Mouse (Mus musculus) embryo, embryonic 10 days (tissue): ENCODE results near the gene Tas2r143.

Experiments used
- DNase-seq: peaks from one replicate; pipeline ENCODE4 v3.0.0-alpha.2; 2015; ENCODE audit warnings: low spot score

Gene Tas2r143

DNA sequence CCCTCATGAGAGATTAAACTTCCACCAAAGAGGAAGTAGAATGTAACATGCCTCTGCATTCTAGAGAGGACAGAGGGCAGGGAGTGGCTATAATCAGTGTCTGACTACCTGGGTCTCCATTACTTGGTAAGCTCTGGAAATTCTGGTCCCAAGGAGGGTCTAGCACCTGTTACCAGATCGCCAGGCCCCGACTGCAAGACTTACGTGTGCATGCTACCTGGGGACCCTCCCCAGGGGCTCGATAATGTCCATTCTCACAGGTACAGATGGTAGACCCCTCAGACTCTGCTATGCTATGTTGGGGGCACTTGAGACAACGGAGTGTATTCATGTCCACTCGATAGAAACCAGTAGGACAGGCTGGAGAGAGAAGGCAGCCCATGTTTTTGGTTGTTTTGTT is 34.8 kb upstream of the Tas2r143 start:
- no peak for DNase-seq

DNA sequence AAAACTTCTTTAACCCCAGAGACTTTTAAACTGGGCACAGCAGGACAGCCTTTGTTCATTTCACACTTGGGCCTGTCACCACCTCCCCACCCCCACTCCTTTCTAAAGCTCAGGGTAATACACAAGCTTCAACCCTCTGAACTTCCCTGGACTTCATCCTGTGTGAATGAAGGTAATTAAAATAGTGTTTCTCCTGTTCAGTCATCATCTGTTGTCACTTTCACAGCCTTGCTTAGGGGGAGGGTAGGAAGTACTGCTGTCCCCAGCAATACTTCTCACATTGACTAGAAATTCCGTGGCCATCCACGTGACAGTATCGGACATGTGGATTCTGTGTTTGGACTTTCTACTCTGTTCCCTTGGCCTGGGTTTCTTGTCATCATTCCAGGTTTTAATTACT is 30.2 kb upstream of the Tas2r143 start:
- peak; percentile 54 for DNase-seq

DNA sequence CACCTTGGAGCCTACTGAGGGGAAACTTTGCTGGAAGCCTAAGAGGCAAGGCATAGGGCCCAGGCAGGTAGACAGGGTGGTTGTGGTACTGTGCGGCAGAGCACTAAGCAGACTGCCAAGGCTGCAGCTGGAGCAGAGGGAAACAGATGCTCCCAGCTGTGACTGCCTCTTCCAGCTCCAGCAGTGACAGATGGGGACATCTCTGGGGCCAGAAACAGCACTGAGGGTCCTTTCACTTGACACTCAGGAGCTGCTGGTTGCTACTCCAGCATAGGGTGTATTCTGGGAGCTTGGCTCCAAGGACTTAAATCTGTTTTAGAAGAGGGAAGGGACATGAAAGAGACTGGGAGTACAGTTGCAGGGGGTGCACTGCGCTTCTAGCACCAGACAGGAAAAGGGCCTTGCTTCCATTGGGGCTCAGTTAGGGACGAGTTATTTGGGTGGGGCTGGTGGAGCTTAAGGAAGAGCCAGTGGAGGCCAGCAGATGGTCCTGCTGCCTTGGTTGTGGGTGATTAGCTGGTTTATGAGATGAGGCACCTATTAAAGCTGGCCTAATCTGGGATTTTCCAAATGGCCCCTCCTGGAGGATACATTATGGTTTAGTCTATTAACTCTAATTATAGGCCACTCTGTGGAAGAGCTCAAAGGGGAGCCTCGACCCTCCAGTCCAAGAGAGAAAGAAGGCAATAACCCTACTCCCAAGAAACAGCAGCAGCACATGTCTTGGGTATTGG is 29.2 kb upstream of the Tas2r143 start:
- DNase-seq: no peak

DNA sequence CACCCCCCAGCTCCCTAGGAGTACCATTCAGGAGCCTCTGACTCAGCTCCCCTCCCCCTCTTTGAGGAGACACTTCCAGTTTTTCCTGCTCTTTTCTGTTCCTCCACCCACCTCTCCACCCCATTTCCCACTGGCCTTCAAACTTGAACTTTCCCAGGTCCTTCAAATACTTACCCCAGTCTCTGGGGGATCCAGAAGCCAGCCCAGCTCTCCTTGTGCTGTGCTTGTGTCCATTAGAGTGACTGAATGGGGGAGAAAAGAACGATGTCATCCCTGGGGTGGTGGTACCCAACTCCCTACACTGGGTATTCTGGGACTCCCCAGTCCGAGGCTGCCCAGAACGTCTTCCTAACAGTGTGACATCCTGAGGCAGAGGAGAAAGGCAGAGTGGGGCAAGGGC is 28.0 kb upstream of the Tas2r143 start:
- DNase-seq: no peak

DNA sequence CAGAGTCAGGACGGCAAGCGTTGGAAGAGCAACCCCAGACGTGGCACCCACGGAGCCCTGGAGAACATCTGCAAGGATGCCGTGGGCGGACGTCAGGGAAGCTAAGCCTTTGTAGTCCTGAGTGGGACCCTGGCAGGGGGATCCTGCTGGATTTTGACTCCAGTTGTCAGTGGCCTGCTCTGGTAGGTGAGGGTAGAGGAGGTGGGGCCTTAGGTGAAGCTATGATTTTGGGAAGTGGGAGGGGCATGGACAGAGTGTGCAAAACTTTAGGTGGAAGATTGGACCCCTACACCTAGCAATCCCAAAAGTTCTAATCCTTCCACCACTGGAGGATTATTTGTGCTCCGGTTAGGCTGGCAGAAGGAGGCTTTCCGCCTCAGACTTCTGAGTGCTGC is 27.6 kb upstream of the Tas2r143 start:
- no peak for DNase-seq

DNA sequence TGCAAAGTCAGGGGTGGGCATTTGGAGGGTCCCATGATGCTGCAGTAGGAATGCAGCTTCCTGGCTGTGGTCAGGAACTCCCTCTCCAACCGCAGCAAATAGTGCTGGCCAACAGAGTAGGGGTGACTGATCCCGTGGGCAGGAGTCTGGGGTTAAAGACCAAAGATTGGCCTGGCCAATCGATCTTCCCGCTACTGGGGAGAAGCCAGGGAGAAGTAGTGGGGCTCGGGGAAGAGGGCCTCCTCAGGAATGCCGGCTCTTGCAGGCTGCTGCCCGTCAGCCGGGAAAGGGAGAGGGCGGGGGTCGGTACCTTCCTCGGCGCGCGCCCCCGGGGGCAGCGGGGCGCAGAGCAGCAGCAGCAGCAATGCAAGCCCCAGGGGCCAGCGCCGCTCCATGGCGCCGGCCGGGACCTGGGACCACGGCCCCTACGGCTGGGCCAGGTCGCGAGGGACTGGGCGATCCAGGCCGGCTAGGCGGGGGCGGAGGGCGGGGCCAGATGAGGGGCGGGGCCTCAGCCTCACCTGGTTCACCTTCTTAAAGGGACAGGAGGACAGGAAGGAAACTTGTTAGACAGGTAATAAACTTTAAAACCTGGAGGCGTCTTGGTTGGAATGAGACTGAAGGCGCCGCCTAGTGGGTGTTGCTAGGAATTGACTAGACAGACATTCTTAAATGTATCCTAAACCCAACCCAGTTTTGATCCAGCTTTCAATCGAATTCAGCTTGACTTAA is 27.1 kb upstream of the Tas2r143 start, which contains the start of gene Epha1:
Gene Epha1 (minus strand): TSS at position 453 of the 732 bp plus-strand sequence.
- DNase-seq: peak; percentile 66

DNA sequence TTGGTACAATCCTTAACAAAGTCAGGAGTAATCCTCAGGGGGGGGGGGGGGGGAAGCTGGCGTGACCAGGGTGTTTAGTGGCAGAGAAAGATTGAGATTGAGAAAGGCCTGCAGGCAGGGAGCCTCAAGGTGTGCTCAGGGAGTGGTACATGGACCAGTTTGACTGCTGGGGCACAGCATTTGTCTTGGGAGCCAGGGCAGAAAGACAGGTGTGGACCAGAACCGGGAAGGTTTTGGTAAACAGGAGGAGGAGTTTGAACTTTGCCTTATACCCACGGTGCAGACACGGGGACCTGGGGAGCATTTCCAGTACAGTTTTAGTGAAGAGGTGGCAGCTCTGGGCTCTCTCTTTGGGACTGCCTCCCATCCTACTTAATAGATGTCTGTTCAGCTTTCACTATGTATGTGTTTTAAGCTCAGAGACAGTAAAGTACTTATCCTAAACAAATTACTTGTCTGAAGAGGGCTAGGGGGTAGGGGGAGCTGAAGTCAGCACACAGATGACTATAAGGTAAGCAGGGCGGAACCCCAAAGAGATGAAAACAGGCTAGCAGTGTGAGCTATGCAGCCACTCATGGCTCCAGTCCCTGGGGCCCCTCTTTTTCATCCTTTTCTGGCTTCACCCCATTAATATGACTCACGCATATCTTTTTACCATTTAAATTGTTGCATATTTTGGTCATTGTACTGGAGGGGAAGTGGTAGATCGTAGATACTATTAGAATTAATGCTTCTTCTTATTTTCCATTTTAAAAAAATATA is 26.2 kb upstream of the Tas2r143 start:
- DNase-seq: no peak

DNA sequence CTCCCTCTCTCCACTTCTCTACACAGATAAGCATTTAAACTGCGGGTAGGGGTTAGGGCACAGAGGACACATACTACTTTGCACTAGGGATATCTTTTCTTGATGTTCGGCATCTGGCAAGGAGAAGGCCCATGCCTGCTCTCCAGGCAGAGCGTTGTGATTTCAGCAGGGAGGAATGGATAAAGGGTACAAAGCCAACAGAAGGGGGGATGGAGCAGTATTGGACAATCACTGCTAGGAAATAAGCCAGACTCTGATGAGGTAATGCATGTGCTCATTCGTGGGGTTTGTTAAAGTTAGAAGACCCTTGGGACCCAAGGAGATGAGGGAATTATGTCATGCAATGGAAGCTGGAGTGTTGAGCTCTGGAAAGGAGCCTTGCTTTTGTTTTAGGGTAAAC is 25.3 kb upstream of the Tas2r143 start:
- no peak for DNase-seq

DNA sequence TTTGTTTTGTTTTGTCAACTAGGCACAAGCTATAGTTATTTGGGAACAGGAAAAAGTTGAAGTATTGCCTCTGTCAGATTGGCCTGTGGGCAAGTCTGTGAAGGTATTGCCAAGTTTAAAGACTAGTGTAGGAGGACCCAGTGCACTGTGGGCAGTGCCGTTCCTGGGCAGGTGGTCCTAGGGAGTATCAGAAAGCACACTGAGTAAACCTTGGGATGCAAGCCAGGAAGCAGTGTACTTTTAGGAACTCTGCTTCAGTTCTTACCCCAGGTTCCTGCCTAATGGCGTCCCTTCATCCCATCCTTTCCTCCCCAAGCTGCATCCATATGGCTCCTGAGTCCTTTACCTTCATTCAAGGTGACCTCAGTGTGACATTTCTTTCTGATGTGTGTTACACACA is 24.9 kb upstream of the Tas2r143 start:
- no peak for DNase-seq

DNA sequence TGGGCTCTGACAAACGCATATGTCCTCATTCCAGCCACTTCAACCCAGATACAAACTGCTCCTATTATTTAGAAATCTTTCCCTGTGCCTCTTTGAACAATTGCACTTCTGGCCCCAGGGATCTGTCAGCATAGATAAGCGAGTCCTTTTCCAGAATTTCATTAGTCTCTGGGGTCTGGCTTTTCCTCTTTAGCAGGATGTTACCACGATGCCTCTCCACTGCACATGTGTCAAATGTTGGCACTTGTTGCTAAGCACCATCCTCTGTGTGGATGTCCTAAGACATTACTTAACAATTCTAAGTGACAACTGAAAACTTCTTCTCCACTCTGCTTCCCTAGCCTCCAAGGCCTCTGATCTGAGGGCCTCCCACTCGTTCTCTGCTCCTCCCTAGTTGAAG is 24.0 kb upstream of the Tas2r143 start:
- no peak for DNase-seq

DNA sequence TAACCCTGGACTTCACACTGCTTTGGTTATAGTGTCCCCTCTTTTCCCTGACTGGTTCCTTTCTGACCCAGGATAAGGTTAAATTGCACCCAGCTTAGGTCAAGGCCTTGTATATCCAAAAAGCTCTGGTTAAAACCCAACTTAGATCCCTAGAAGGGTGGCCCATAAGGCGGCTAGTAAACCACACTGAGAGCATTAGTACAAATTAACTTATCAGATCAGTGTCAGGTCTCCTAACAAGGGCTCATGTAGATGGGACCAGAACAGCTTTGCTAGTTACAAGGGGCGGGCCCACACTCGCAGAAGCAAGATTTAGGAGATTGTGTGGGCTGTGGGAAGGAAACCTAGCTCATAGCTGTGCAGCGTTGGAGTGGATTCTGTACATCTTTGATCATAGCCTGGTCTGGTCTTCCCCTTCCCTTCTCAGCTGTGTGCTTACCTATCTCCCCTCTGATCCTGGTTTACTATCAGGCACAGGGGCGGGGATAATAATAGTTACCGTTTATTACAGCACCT is 23.5 kb upstream of the Tas2r143 start:
- no peak for DNase-seq

DNA sequence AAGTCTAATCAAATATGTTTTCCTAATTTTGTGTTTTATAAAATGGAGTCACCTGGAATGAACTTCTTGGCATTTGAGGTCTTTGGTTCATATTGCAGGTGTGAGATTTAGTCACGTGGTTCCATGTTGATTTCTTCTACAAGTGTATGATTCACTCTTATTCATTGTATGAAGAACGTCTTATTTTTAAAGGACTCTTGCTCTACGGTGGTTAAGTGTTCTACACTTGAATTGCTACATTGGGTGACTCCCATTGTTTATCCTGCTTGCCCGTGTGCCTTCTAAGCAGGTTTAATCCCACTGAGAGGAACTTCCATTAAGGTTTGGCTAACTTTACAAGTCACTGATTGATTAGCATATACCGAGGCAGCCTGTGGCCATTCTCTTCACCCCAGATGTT is 22.8 kb upstream of the Tas2r143 start:
- no peak for DNase-seq

DNA sequence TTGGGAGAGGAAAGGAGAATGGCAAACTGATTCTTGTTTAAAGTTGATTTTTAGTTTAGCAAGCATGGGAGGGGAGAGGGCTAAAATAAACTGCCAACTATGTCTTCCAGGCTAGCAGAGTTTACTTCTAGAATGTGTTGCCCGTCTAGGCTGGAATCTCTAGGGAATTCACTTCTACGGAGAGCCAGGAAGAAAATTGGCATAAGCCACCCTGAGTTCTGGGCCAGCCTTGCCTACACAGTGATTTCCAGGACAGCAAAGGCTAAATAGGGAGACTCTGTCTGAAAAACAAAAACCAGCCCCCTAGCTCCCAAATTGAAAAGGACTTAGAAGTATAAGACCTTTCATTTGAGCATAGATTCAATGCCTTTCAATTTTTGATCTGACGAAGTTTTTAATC is 20.5 kb upstream of the Tas2r143 start:
- no peak for DNase-seq

DNA sequence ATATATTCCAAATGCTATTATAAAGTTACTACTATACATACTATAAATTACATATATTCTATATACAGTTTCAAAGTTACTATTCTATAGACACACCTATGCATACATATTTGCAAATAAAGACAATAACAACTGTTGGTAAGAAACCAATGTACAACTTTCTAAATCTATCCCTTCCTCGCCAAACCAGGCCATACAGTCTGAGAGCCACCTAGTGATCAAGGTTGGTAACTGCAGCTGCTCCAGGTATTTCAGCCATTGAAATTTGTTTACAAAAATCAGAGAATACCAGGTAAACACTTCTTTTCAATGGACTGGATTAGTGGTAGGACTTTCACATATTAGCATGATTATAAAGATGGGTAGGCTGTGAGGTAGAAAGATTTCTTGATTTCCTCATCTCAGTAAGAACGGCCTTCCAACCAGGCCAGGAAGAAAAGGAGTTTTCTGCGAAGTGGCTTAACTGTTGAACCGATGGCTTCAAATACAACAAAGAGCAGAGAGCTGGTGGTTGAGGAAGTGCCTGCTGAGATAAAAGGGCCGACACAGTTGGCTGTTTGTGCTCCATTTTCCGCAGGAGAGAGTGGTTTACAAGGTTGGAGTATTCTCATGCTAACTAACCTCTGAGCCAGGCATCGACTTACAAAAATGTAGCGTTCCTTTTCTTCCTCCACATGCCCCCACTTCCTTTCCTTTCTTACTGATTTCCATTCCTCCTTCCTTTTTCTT is 19.5 kb upstream of the Tas2r143 start:
- DNase-seq: peak; percentile 71

DNA sequence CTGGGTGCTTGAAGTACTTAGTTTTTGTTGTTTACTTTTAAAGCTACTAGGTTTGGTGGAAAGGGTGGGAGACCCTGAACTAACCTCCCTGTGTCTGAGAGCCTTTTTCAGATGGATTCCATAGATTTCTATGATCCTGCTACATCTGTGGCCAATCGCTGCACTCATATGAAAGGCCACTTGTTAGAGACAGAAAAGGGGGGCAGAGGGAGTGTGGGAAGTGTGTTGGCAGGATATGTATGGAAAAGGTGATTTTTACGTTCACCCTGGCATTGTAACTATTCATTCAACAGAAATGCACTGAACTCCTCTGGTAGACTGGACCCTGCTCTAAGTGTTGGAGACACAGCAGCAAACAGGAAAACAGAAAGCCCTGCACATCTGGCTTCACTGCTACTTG is 18.8 kb upstream of the Tas2r143 start:
- no peak for DNase-seq

DNA sequence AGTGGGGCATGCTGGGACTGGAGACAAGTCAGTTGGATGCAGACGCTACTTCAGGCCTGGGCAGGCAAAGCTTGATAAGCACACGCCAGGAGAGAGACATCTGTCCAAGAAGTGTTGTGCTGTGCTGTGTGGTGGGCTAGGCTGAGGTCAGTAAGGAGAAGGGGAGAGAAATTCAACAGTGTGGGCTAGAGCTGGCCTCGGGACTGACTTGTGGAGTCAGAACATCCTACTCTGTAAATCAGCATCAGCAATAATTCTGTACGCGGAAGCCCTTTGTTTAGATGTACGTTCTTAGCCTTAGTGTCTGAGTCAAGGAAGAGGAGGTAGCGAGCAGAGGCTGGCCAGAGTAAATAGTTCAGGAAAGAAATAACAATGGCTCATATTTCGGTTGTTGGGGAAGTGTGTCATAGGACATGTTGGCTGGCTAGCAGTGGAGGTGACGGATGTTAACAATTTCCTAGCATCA is 18.1 kb upstream of the Tas2r143 start:
- no peak for DNase-seq

DNA sequence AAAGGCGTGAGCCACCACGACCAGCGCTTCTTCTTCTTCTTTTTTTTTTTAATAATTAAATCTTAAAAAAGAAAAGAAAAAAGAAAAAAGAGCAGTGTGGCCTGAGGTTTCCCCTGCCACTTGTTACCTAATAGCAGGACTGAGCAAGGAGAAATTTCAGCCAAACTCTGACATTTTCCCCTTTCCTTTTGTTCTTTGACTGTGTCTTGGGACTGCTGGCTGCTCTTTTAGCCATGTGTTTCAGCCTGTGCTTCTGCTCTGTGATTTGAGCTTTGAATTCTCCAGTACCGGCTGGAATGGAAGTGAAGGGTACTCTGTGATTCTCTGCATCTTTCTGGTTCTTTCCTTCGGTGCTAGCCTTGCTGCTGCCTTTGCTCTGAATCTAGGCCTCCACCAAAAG is 16.7 kb upstream of the Tas2r143 start:
- no peak for DNase-seq

DNA sequence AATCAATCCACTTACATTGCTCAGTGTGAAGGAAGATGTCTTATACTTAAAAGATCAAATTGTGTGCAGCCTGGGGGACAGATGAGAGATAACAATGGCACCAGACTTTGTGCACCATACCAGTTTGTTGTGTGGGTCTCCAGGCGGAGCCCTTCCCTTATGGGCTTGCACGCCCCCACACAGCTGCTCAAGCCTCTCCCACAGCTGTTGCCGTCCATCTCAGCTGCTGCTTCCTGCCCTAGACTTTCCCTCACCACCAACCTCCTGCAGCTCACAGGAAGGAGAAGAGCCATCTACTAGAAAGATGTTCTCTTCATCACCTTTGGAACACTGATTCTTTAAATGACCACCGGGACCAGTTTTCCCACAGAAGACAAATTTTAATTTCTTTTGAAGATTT is 14.4 kb upstream of the Tas2r143 start:
- no peak for DNase-seq

DNA sequence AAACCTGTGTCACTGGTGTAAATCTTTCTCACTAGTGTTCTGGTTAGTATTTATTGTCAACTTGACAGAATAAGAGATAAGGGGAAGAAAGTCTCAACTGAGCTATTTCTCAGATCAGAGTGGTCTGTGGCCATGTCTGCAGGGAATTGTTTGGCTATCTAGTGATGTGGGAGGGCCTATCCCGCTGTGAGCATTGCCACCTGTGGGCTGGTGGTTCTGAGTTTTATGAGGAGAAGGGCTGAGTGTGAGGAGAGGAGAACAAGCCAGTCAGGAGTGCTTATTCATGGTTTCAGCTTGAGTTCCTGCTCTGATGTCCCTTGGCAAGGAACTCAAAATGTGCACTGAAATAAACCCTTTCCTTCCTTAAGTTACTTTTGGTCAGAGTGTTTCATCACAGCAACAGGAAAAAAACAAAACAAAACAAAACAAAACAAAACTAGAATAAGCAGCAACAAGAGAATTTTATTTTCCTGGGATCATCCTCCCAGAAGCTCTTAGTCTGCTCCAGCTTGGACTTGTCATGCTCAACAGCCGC is 8.2 kb upstream of the Tas2r143 start:
- peak; percentile 32 for DNase-seq

DNA sequence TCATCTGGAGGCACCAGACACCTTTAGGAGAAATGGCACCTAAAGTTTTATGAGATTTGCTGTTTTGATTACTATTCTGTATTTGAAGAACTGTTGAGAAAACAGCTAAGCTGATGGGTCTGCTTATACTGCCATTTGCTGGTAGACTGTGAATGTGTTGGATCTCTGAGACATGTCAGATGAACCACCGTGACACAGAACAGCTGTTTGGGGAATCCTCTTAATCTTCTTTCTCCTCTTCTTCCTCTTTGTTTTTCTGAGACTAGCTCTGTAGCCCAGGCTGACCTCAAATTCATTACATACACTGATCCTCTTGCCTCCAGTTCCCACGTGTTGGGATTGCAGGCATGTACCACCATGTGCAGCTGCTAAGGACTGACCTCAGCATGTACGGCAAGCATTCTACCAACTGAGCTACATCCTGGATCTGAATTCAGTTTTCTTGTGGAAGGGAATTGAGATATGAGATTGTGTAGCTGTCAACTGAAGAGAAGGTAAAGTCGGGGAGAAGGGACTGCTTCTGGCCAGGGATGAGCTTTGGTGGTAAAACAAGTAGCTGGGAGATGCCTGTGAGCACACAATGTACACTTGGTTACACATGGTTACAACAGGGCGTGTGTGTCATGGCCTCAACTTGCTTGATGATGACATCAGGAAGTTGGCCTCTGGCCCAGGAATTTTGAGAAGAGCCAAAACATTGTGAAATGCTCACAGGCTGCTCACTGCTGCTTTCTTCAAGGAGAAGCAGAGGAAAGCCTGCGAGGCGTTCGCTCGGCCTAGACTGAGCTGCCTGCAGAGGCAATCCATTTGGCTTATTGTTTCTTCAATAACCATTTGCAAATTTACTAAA is 3.9 kb upstream of the Tas2r143 start:
- DNase-seq: no peak
